Mouse (Mus musculus): ENCODE results near the gene Gsk3a. TPM values are rescaled to one million over a fixed set of nuclear protein-coding genes. Genes with fewer than 3 reads are reported as not detected.
A peak's percentile ranks its signal among the peaks of the same experiment; 100 is the strongest.

The Gsk3a gene
- polyA plus RNA-seq, 1 experiment from 2014 or later, result 16.1 TPM

- peak overlapping the region; percentile 79 for H3K4me2 ChIP-seq (replicated peaks; ENCODE audit: low read depth, low read length)
- no peaks in the 10 kb centered on the region for H3K36me3 ChIP-seq (ENCODE audit: control insufficient read depth, insufficient read depth, low read length)
- DNase-seq (ENCODE audit: low spot score) (no peak), ATAC-seq (ENCODE audit: low FRiP score) (no peak; the same call in 1 of the 2 replicates)
- peak overlapping the region; percentile 57 for H3K4me3 ChIP-seq (ENCODE audit: low read depth, low read length)
- peaks cover 39% of the 10 kb centered on the region for H3K4me1 ChIP-seq (replicated peaks; ENCODE audit: control insufficient read depth, insufficient read depth, low read length)
- peak overlapping the region; percentile 99 for H3K27ac ChIP-seq (ENCODE audit: low read depth, low read length)
- peak overlapping the region; percentile 55; the same call in 1 of the 2 replicates for H3K9ac ChIP-seq (ENCODE audit: low read depth, low read length)
- H3K9me3 ChIP-seq (ENCODE audit: control insufficient read depth, low read length), result no peaks in the 10 kb centered on the region
- 24% methylated on average over 12 of the region's 12 CpGs for WGBS
- H3K27me3 ChIP-seq (ENCODE audit: control insufficient read depth, insufficient read depth, low read length), result no peaks in the 10 kb centered on the region
Observed at GRCm38 (mm10) chr7:25281166-25281733, 43.6 kb upstream of the Gsk3a start.

- Histone ChIP-seq H3K4me1 (replicated peaks; ENCODE audit: control insufficient read depth, insufficient read depth, low read length) (peaks cover 39% of the 10 kb centered on the region), H3K27ac (ENCODE audit: low read depth, low read length) (peak overlapping the region; percentile 99), H3K9me3 (ENCODE audit: control insufficient read depth, low read length) (no peaks in the 10 kb centered on the region), H3K4me3 (ENCODE audit: low read depth, low read length) (peak overlapping the region; percentile 60), H3K9ac (ENCODE audit: low read depth, low read length) (peak overlapping the region; percentile 81), H3K36me3 (ENCODE audit: control insufficient read depth, insufficient read depth, low read length) (no peaks in the 10 kb centered on the region), H3K4me2 (replicated peaks; ENCODE audit: low read depth, low read length) (peak overlapping the region; percentile 98), H3K27me3 (ENCODE audit: control insufficient read depth, insufficient read depth, low read length) (no peaks in the 10 kb centered on the region)
- ATAC-seq (ENCODE audit: low FRiP score) (peak; percentile 2; the same call in 1 of the 2 replicates), DNase-seq (ENCODE audit: low spot score) (peak; percentile 46)
- WGBS, result 2% methylated on average over 6 of the region's 6 CpGs
Observed at GRCm38 (mm10) chr7:25279861-25280791, 42.5 kb upstream of the Gsk3a start.

- peak overlapping the region; percentile 60 for H3K4me3 ChIP-seq (ENCODE audit: low read depth, low read length)
- DNase-seq (ENCODE audit: low spot score), result peak; percentile 88
- WGBS, result 0% methylated on average over 38 of the region's 49 CpGs
- H3K4me2 ChIP-seq (replicated peaks; ENCODE audit: low read depth, low read length), result peak overlapping the region; percentile 98
- no peaks in the 10 kb centered on the region for H3K27me3 ChIP-seq (ENCODE audit: control insufficient read depth, insufficient read depth, low read length)
- peak overlapping the region; percentile 81 for H3K9ac ChIP-seq (ENCODE audit: low read depth, low read length)
- H3K9me3 ChIP-seq (ENCODE audit: control insufficient read depth, low read length), result no peaks in the 10 kb centered on the region
- peak overlapping the region; percentile 99 for H3K27ac ChIP-seq (ENCODE audit: low read depth, low read length)
- H3K4me1 ChIP-seq (replicated peaks; ENCODE audit: control insufficient read depth, insufficient read depth, low read length), result peaks cover 33% of the 10 kb centered on the region
- peak; percentile 68 for ATAC-seq (ENCODE audit: low FRiP score)
- H3K36me3 ChIP-seq (ENCODE audit: control insufficient read depth, insufficient read depth, low read length), result no peaks in the 10 kb centered on the region
Observed at GRCm38 (mm10) chr7:25279076-25279860, 41.6 kb upstream of the Gsk3a start.

- peak overlapping the region; percentile 81 for H3K9ac ChIP-seq (ENCODE audit: low read depth, low read length)
- peak overlapping the region; percentile 60 for H3K4me3 ChIP-seq (ENCODE audit: low read depth, low read length)
- peak; percentile 86 for DNase-seq (ENCODE audit: low spot score)
- WGBS, result under 1% methylated on average over 53 of the region's 60 CpGs
- no peaks in the 10 kb centered on the region for H3K9me3 ChIP-seq (ENCODE audit: control insufficient read depth, low read length)
- ATAC-seq (ENCODE audit: low FRiP score), result peak; percentile 76
- H3K27ac ChIP-seq (ENCODE audit: low read depth, low read length), result peak overlapping the region; percentile 99
- H3K36me3 ChIP-seq (ENCODE audit: control insufficient read depth, insufficient read depth, low read length), result no peaks in the 10 kb centered on the region
- peaks cover 26% of the 10 kb centered on the region for H3K4me1 ChIP-seq (replicated peaks; ENCODE audit: control insufficient read depth, insufficient read depth, low read length)
- H3K4me2 ChIP-seq (replicated peaks; ENCODE audit: low read depth, low read length), result peak overlapping the region; percentile 98
- H3K27me3 ChIP-seq (ENCODE audit: control insufficient read depth, insufficient read depth, low read length), result no peaks in the 10 kb centered on the region
Observed at GRCm38 (mm10) chr7:25278341-25279075, 40.9 kb upstream of the Gsk3a start.

GRCm38 (mm10) chr7:25277998-25278340 lies 40.3 kb upstream of the Gsk3a start:
- H3K27ac ChIP-seq (ENCODE audit: low read depth, low read length), result no peak overlapping the region; the same call in 1 of the 2 replicates
- no peak overlapping the region for H3K9ac ChIP-seq (ENCODE audit: low read depth, low read length)
- ATAC-seq (ENCODE audit: low FRiP score), result no peak
- H3K4me3 ChIP-seq (ENCODE audit: low read depth, low read length), result peak overlapping the region; percentile 60
- H3K4me2 ChIP-seq (replicated peaks; ENCODE audit: low read depth, low read length), result peak overlapping the region; percentile 98
- no peaks in the 10 kb centered on the region for H3K9me3 ChIP-seq (ENCODE audit: control insufficient read depth, low read length)
- WGBS, result 19% methylated on average over 4 of the region's 4 CpGs
- no peaks in the 10 kb centered on the region for H3K27me3 ChIP-seq (ENCODE audit: control insufficient read depth, insufficient read depth, low read length)
- H3K36me3 ChIP-seq (ENCODE audit: control insufficient read depth, insufficient read depth, low read length), result no peaks in the 10 kb centered on the region
- DNase-seq (ENCODE audit: low spot score), result no peak
- peaks cover 22% of the 10 kb centered on the region for H3K4me1 ChIP-seq (replicated peaks; ENCODE audit: control insufficient read depth, insufficient read depth, low read length)

GRCm38 (mm10) chr7:25277405-25277804 lies 39.8 kb upstream of the Gsk3a start:
- DNase-seq (ENCODE audit: low spot score) (no peak), ATAC-seq (ENCODE audit: low FRiP score) (no peak)
- WGBS, result 89% methylated on average over 4 of the region's 4 CpGs
- Histone ChIP-seq H3K9me3 (ENCODE audit: control insufficient read depth, low read length) (no peaks in the 10 kb centered on the region), H3K27me3 (ENCODE audit: control insufficient read depth, insufficient read depth, low read length) (no peaks in the 10 kb centered on the region), H3K4me3 (ENCODE audit: low read depth, low read length) (no peak overlapping the region), H3K36me3 (ENCODE audit: control insufficient read depth, insufficient read depth, low read length) (no peaks in the 10 kb centered on the region), H3K9ac (ENCODE audit: low read depth, low read length) (no peak overlapping the region), H3K27ac (ENCODE audit: low read depth, low read length) (no peak overlapping the region), H3K4me1 (replicated peaks; ENCODE audit: control insufficient read depth, insufficient read depth, low read length) (peaks cover 22% of the 10 kb centered on the region), H3K4me2 (replicated peaks; ENCODE audit: low read depth, low read length) (no peak overlapping the region)

- no peaks in the 10 kb centered on the region for H3K27me3 ChIP-seq (ENCODE audit: control insufficient read depth, insufficient read depth, low read length)
- no peak for DNase-seq (ENCODE audit: low spot score)
- no peak overlapping the region for H3K27ac ChIP-seq (ENCODE audit: low read depth, low read length)
- no peak overlapping the region for H3K4me3 ChIP-seq (ENCODE audit: low read depth, low read length)
- H3K36me3 ChIP-seq (ENCODE audit: control insufficient read depth, insufficient read depth, low read length), result no peaks in the 10 kb centered on the region
- H3K4me2 ChIP-seq (replicated peaks; ENCODE audit: low read depth, low read length), result no peak overlapping the region
- H3K9me3 ChIP-seq (ENCODE audit: control insufficient read depth, low read length), result no peaks in the 10 kb centered on the region
- no peak for ATAC-seq (ENCODE audit: low FRiP score)
- no peak overlapping the region; the same call in 1 of the 2 replicates for H3K9ac ChIP-seq (ENCODE audit: low read depth, low read length)
- WGBS, result 61% methylated on average over 9 of the region's 9 CpGs
- H3K4me1 ChIP-seq (replicated peaks; ENCODE audit: control insufficient read depth, insufficient read depth, low read length), result peaks cover 17% of the 10 kb centered on the region
Observed at GRCm38 (mm10) chr7:25275555-25276298, 38.1 kb upstream of the Gsk3a start.

Measured in hindbrain, embryonic 11.5 days (tissue).